Mouse (Mus musculus): ENCODE results near the gene Gm2431.
"Not testable (repeated sequence)": the region's sequence is repeated elsewhere in the genome, so short reads cannot be mapped to it uniquely, and the experiment has no call there.

GRCm38 (mm10) chr7:142229871-142230270 is 28.3 kb downstream of the Gm2431 start, which contains the start of gene Krtap5-5:
- TF ChIP-seq CTCF, EP300 (IDR thresholded peaks at IDR 0.05; ENCODE audit: low read depth): not testable (repeated sequence)

Data from liver, embryonic 14.5 days (tissue).